Mouse (Mus musculus) myocyte (in vitro differentiated cells): Measurements from ENCODE around the gene Cic. TPM values are rescaled to one million over a fixed set of nuclear protein-coding genes. Genes with fewer than 3 reads are reported as not detected.

Experiments
- H3K27me3 ChIP-seq: one replicate; pipeline ENCODE4 v1.6.1; 2011; ENCODE audit not compliant: control insufficient read depth, insufficient read depth, insufficient read length
- H3K36me3 ChIP-seq: one replicate; pipeline ENCODE4 v1.6.1; 2011; ENCODE audit not compliant: control insufficient read depth, insufficient read depth
- H3K4me2 ChIP-seq: one replicate; pipeline ENCODE4 v1.6.1; 2011; ENCODE audit warnings: low read depth, control low read depth
- H3K4me3 ChIP-seq: one replicate; pipeline ENCODE4 v1.5.1; 2011; ENCODE audit warnings: mild to moderate bottlenecking, control low read depth, moderate library complexity
- H3K79me2 ChIP-seq: one replicate; pipeline ENCODE4 v1.6.1; 2011; ENCODE audit not compliant: control insufficient read depth, insufficient read depth
- H3ac ChIP-seq: one replicate; pipeline ENCODE4 v1.6.1; 2011; ENCODE audit not compliant: control insufficient read depth, insufficient read length
- CEBPB ChIP-seq: IDR thresholded peaks from 2 replicates; pipeline ENCODE4 v1.6.1; 2011; ENCODE audit warnings: mild to moderate bottlenecking, moderate library complexity; ENCODE audit not compliant: poor library complexity, insufficient read depth, severe bottlenecking
- E2F4 ChIP-seq: IDR thresholded peaks from one replicate; pipeline ENCODE4 v1.6.1; 2011; ENCODE audit warnings: mild to moderate bottlenecking, control low read depth, moderate library complexity; ENCODE audit not compliant: insufficient read depth
- MAX ChIP-seq: IDR thresholded peaks from one replicate; pipeline ENCODE4 v1.6.1; 2011; ENCODE audit warnings: low read depth, mild to moderate bottlenecking, control low read depth
- MYOD1 ChIP-seq, 3 experiments: IDR thresholded peaks; one replicate each; pipeline ENCODE4 v1.6.1; 2011; ENCODE audit warnings: control low read depth in 2 of 3, low read depth in 2 of 3, mild to moderate bottlenecking in 2 of 3, moderate library complexity in 1 of 3; ENCODE audit not compliant: insufficient read length in 2 of 3, control insufficient read depth in 1 of 3
- MYOG ChIP-seq, 3 experiments: IDR thresholded peaks; one replicate each; pipeline ENCODE4 v1.6.1; 2011; ENCODE audit warnings: control low read depth in 2 of 3, low read depth in 2 of 3, mild to moderate bottlenecking in 2 of 3; ENCODE audit not compliant: insufficient read length in 2 of 3, control insufficient read depth in 1 of 3, insufficient read depth in 1 of 3
- POLR2A ChIP-seq: IDR thresholded peaks from one replicate; pipeline ENCODE4 v1.6.1; 2011; ENCODE audit warnings: low read depth, mild to moderate bottlenecking, control low read depth, moderate library complexity; ENCODE audit not compliant: insufficient read length
- POLR2AphosphoS2 ChIP-seq: IDR thresholded peaks from one replicate; pipeline ENCODE4 v1.6.1; 2011; ENCODE audit warnings: low read depth, control low read depth; ENCODE audit not compliant: insufficient read length
- REST ChIP-seq: IDR thresholded peaks from one replicate; pipeline ENCODE4 v1.6.1; 2011; ENCODE audit warnings: mild to moderate bottlenecking, control low read depth, moderate library complexity; ENCODE audit not compliant: insufficient read depth, insufficient read length
- SRF ChIP-seq: IDR thresholded peaks from one replicate; pipeline ENCODE4 v1.6.1; 2011; ENCODE audit warnings: low read depth; ENCODE audit not compliant: control insufficient read depth, insufficient read length
- TCF12 ChIP-seq: IDR thresholded peaks from one replicate; pipeline ENCODE4 v1.6.1; 2011; ENCODE audit warnings: mild to moderate bottlenecking, control low read depth; ENCODE audit not compliant: poor library complexity, insufficient read depth, severe bottlenecking
- TCF3 ChIP-seq: IDR thresholded peaks from one replicate; pipeline ENCODE4 v1.6.1; 2011; ENCODE audit warnings: low read depth, control low read depth; ENCODE audit not compliant: insufficient read length
- USF1 ChIP-seq: IDR thresholded peaks from one replicate; pipeline ENCODE4 v1.6.1; 2011; ENCODE audit warnings: low read depth, mild to moderate bottlenecking, control low read depth, moderate library complexity
- polyA plus RNA-seq: library from polyadenylated mRNA; unstranded; fragments of >200 nt; fragmentation: generic; extraction: Trizol; gene quantifications from one replicate; pipeline ENCODE4 v1.2.1, GENCODE M21; 2012; ENCODE audit warnings: missing spikeins

Cic gene
- polyA plus RNA-seq, 1 experiment, result 65.8 TPM

- Histone ChIP-seq H3K4me2 (peak overlapping the region; percentile 99), H3K79me2 (peaks cover 55% of the 10 kb centered on the region), H3ac (peak overlapping the region; percentile 27), H3K4me3 (peak overlapping the region; percentile 84), H3K27me3 (no peaks in the 10 kb centered on the region), H3K36me3 (no peaks in the 10 kb centered on the region)
- TF ChIP-seq MYOD1 (IDR thresholded peaks at IDR 0.05; ENCODE audit: control insufficient read depth in 1 of 3, insufficient read length in 2 of 3, low read depth in 2 of 3) (no peak), SRF (no peak), POLR2A (no peak), USF1 (no peak), CEBPB (no peak), REST (no peak), E2F4 (no peak), MYOG (IDR thresholded peaks at IDR 0.05; ENCODE audit: control insufficient read depth in 1 of 3, insufficient read depth in 1 of 3, insufficient read length in 2 of 3, low read depth in 2 of 3) (no peak), POLR2AphosphoS2 (no peak)
Observed at GRCm38 (mm10) chr7:25248018-25248647, 19.4 kb upstream of the Cic start.

GRCm38 (mm10) chr7:25248846-25249313, 18.6 kb upstream of the Cic start:
- TF ChIP-seq TCF3, result no peak
- TF ChIP-seq POLR2AphosphoS2, result peak; percentile 48
- TF ChIP-seq MYOD1 (IDR thresholded peaks at IDR 0.05; ENCODE audit: control insufficient read depth in 1 of 3, insufficient read length in 2 of 3, low read depth in 2 of 3), result no peak
- Histone ChIP-seq H3K27me3 (no peaks in the 10 kb centered on the region), H3ac (peak overlapping the region; percentile 27), H3K4me3 (peak overlapping the region; percentile 84), H3K4me2 (peak overlapping the region; percentile 99), H3K79me2 (peaks cover 55% of the 10 kb centered on the region), H3K36me3 (no peaks in the 10 kb centered on the region)

- Histone ChIP-seq H3K27me3 (no peaks in the 10 kb centered on the region), H3ac (peak overlapping the region; percentile 27), H3K4me2 (peak overlapping the region; percentile 99), H3K79me2 (peaks cover 55% of the 10 kb centered on the region), H3K36me3 (no peaks in the 10 kb centered on the region), H3K4me3 (peak overlapping the region; percentile 84)
- TF ChIP-seq SRF (no peak), USF1 (no peak), E2F4 (no peak), POLR2AphosphoS2 (no peak), TCF3 (no peak), MYOG (IDR thresholded peaks at IDR 0.05; ENCODE audit: control insufficient read depth in 1 of 3, insufficient read depth in 1 of 3, insufficient read length in 2 of 3, low read depth in 2 of 3) (no peak), CEBPB (no peak), TCF12 (no peak), MYOD1 (IDR thresholded peaks at IDR 0.05; ENCODE audit: control insufficient read depth in 1 of 3, insufficient read length in 2 of 3, low read depth in 2 of 3) (no peak), REST (no peak), MAX (no peak), POLR2A (no peak)
Observed at GRCm38 (mm10) chr7:25249314-25250140, 18.0 kb upstream of the Cic start.

DNA sequence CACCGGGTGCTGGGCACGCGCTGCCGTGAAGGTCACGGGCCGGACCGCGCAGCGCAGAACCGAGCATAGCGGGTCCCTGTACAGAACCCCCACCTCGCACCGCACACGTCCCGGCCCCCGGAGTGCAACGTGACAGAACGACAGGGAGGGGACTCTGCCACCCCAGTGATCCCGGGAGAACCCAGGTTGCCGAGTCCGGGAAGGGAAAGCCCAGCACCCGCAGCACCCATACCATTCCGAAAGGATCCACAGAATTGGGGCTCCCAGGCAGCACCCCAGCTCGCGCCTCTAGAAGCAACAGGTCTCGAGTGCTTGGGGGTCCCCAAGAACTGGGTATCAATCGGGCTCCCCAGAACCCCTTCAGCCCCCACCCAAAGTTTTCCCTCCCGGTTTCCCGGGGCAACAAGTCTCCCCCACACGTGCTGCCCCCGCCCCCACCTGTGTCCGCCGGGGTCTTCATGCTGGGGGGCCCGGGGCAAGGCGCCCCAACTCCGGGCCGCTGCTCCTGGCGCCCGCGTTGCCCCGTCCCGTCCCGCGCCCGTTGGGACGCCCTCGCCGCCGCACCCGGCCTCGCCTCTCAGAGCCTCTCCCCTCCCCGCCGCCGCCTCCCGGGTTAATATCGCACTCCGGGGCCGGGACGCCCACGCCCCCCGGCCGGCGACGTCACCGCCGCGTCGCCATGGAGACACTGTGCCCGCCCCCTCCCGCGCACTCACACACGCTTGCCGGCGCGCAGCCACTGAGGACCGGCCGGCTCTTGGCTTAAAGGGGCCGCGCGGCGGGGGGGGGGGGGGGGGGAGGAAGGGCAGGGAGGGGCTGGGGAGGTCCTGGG, 17.1 kb upstream of the Cic start, which contains the start of gene Erf:
Gene Erf, minus strand, starts transcription at position 621 of the 832 bp plus-strand sequence.
- Histone ChIP-seq H3K79me2 (peaks cover 47% of the 10 kb centered on the region), H3ac (peak within 1 kb of the TSS; percentile 27), H3K27me3 (no peaks in the 10 kb centered on the region), H3K36me3 (no peaks in the 10 kb centered on the region), H3K4me2 (peak within 1 kb of the TSS; percentile 95), H3K4me3 (peak within 1 kb of the TSS; percentile 84)
- TF ChIP-seq POLR2A (peak; percentile 95), POLR2AphosphoS2 (peak; percentile 96), SRF (no peak), MYOG (IDR thresholded peaks at IDR 0.05; ENCODE audit: control insufficient read depth in 1 of 3, insufficient read depth in 1 of 3, insufficient read length in 2 of 3, low read depth in 2 of 3) (peak in 1 of 3 experiments; percentile 9), CEBPB (no peak), MYOD1 (IDR thresholded peaks at IDR 0.05; ENCODE audit: control insufficient read depth in 1 of 3, insufficient read length in 2 of 3, low read depth in 2 of 3) (peak in 1 of 3 experiments; percentile 37), USF1 (no peak), MAX (no peak), REST (no peak), TCF3 (no peak)
